Mouse (Mus musculus) C2C12 (cell line): ENCODE measurements around the gene Cfl2.

Experiments
- CEBPB ChIP-seq: IDR thresholded peaks from one replicate; pipeline ENCODE4 v1.6.1; 2011; ENCODE audit warnings: low read depth, mild to moderate bottlenecking, control low read depth, moderate library complexity
- CTCF ChIP-seq: IDR thresholded peaks from one replicate; pipeline ENCODE4 v1.5.1; 2011; ENCODE audit not compliant: control insufficient read depth, insufficient read depth, insufficient read length
- MAX ChIP-seq: IDR thresholded peaks from one replicate; pipeline ENCODE4 v1.6.1; 2011; ENCODE audit warnings: mild to moderate bottlenecking, control low read depth
- MYOG ChIP-seq: IDR thresholded peaks from one replicate; pipeline ENCODE4 v1.6.1; 2011; ENCODE audit not compliant: control insufficient read depth, insufficient read length; ENCODE audit errors: extremely low read depth

DNA sequence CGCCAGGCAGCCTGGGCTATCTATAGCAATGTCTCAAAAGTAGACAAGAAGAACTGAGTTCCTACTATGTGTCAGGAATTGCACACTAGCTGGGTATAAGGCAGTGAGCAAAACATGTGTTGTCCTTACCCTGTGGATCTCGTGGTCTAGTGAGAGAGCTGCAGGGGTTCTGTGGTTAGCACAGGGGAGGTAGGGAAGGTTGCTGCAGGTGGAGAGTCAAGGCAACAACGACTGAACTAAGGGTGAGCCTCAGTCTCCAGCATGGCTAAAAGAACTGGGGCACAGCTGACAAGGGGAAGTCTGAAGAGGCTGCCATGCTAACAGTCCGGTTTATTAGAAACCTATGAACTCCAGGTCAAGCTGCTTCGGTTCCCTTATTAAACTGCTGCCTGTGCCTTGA, 16.5 kb upstream of the Cfl2 start:
- TF ChIP-seq CTCF (no peak), MAX (no peak), CEBPB (no peak), MYOG (no peak)
